Mouse (Mus musculus) brain, embryonic 14.5 days (tissue): Measurements from ENCODE around the gene Slc9a8.

Experiments used
- CTCF ChIP-seq: fragments of 200-500 bp; IDR thresholded peaks from 2 replicates; pipeline ENCODE4 v1.5.1; 2012; ENCODE audit warnings: inconsistent platforms, mild to moderate bottlenecking, moderate library complexity, borderline replicate concordance; ENCODE audit not compliant: insufficient read depth, insufficient read length; ENCODE audit errors: extremely low read depth
- POLR2A ChIP-seq: fragments of 200-500 bp; IDR thresholded peaks from 2 replicates; pipeline ENCODE4 v1.6.1; 2012; ENCODE audit warnings: mild to moderate bottlenecking, inconsistent platforms, borderline replicate concordance; ENCODE audit not compliant: poor library complexity, insufficient read depth, insufficient read length, severe bottlenecking; ENCODE audit errors: extremely low read depth

- no peak for TF ChIP-seq CTCF
- no peak for TF ChIP-seq POLR2A
Measured at GRCm38 (mm10) chr2:167386456-167386855, 35.1 kb upstream of the Slc9a8 start.
